Mouse (Mus musculus): ENCODE measurements around the gene Cfap65. TPM values are rescaled to one million over a fixed set of nuclear protein-coding genes. Genes with fewer than 3 reads are reported as not detected.
A peak's percentile ranks its signal among the peaks of the same experiment; 100 is the strongest.

The Cfap65 gene
- polyA plus RNA-seq, 1 experiment from 2014 or later = 1.2 TPM

DNA sequence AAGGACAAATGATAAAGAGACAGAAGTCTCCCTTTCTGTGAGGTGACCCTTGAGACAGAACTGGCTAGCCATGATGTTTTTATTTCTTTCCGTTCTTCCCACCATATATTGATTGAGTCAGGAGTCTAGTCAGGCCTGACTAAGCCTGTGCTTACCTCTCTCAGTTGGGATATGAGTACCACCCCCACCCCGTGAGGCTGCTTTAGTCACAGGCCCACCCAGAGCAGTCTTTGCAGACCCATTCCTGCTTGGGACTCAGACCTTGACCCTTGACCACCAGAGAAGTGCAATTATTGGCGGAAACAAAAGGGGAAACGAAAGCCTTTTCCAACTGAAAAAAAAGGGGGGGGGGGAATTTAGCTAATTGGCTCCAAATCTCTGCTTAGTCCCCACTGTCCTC, 77.7 kb downstream of the Cfap65 start:
- Histone ChIP-seq H3K4me2 (ENCODE audit: low read depth, low read length) (peak overlapping the region; percentile 53), H3K9me3 (ENCODE audit: control insufficient read depth, low read length) (no peaks in the 10 kb centered on the region), H3K27ac (replicated peaks; ENCODE audit: low read depth, low read length) (no peak overlapping the region), H3K4me3 (ENCODE audit: low read depth, low read length) (peak overlapping the region; percentile 34), H3K9ac (ENCODE audit: low read depth, low read length) (no peak overlapping the region), H3K36me3 (ENCODE audit: control insufficient read depth, insufficient read depth, low read length) (no peaks in the 10 kb centered on the region), H3K27me3 (replicated peaks; ENCODE audit: control insufficient read depth, insufficient read depth, low read length) (peaks cover 80% of the 10 kb centered on the region), H3K4me1 (ENCODE audit: control insufficient read depth, insufficient read depth, low read length) (0 out of 2 replicates have a peak, but pooled peaks cover 8% of the 10 kb centered on the region)
- 8% methylated on average over 4 of the region's 4 CpGs for WGBS
- DNase-seq (ENCODE audit: low spot score) = no peak
- ATAC-seq (ENCODE audit: low read depth) = no peak

DNA sequence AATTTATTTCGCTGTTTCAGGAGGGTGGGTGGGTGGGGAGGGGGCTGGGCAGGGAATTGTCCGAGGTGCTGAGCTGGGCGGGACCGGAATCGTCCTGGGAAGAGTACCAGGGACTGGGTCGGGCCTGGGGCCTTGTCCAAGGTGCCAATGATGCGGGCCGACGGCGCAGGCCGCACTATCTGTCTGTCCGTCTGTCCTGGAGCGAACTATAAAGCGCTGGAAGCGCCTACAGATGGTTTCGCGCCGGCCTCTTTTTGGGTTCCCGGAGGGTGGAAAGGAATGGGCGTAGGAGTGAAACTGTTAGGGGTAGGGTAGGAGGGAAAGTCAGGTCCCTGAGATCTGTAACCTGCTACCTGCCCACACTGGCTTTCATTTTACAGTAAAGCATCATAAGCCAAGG, 78.2 kb downstream of the Cfap65 start:
- H3K9me3 ChIP-seq (ENCODE audit: control insufficient read depth, low read length) = no peaks in the 10 kb centered on the region
- no peak overlapping the region for H3K27ac ChIP-seq (replicated peaks; ENCODE audit: low read depth, low read length)
- ATAC-seq (ENCODE audit: low read depth) (no peak), DNase-seq (ENCODE audit: low spot score) (no peak)
- H3K4me3 ChIP-seq (ENCODE audit: low read depth, low read length) = no peak overlapping the region
- H3K4me2 ChIP-seq (ENCODE audit: low read depth, low read length) = peak overlapping the region; percentile 5; the same call in 1 of the 2 replicates
- no peak overlapping the region for H3K9ac ChIP-seq (ENCODE audit: low read depth, low read length)
- H3K27me3 ChIP-seq (replicated peaks; ENCODE audit: control insufficient read depth, insufficient read depth, low read length) = peaks cover 84% of the 10 kb centered on the region
- H3K36me3 ChIP-seq (ENCODE audit: control insufficient read depth, insufficient read depth, low read length) = no peaks in the 10 kb centered on the region
- 0 out of 2 replicates have a peak, but pooled peaks cover 8% of the 10 kb centered on the region for H3K4me1 ChIP-seq (ENCODE audit: control insufficient read depth, insufficient read depth, low read length)
- WGBS = 3% methylated on average over 20 of the region's 20 CpGs

DNA sequence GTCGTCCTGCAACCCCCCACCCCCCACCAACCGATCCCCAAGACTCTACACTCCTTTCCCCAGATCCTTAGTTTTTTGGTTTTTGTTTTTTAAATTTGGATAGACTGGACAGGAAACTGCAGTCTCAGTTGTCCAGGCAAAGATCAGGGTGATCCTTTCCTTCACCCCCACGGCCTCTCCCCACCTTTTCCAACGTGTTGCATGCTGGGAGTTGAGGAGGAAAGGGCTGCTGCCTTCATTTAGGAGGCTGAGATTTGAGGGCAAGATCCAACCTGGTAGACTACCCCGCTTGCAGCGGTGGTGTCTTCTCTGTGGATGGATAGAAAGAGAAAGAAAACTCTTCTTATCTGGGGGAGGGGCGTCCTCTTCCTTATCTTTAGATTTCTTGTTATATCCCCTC, 78.6 kb downstream of the Cfap65 start:
- Histone ChIP-seq H3K4me1 (ENCODE audit: control insufficient read depth, insufficient read depth, low read length) (0 out of 2 replicates have a peak, but pooled peaks cover 8% of the 10 kb centered on the region), H3K9me3 (ENCODE audit: control insufficient read depth, low read length) (no peaks in the 10 kb centered on the region), H3K4me3 (ENCODE audit: low read depth, low read length) (peak overlapping the region; percentile 6; the same call in 1 of the 2 replicates), H3K9ac (ENCODE audit: low read depth, low read length) (no peak overlapping the region), H3K27me3 (replicated peaks; ENCODE audit: control insufficient read depth, insufficient read depth, low read length) (peaks cover 89% of the 10 kb centered on the region), H3K4me2 (ENCODE audit: low read depth, low read length) (0 out of 2 replicates have a peak overlapping the region, but pooled peaks have one; percentile 5), H3K36me3 (ENCODE audit: control insufficient read depth, insufficient read depth, low read length) (no peaks in the 10 kb centered on the region), H3K27ac (replicated peaks; ENCODE audit: low read depth, low read length) (no peak overlapping the region)
- DNase-seq (ENCODE audit: low spot score) = no peak
- under 1% methylated on average over 7 of the region's 7 CpGs for WGBS
- ATAC-seq (ENCODE audit: low read depth) = no peak

- no peak for ATAC-seq (ENCODE audit: low read depth)
- 2% methylated on average over 11 of the region's 11 CpGs for WGBS
- Histone ChIP-seq H3K4me1 (ENCODE audit: control insufficient read depth, insufficient read depth, low read length) (0 out of 2 replicates have a peak, but pooled peaks cover 8% of the 10 kb centered on the region), H3K27ac (replicated peaks; ENCODE audit: low read depth, low read length) (no peak overlapping the region), H3K36me3 (ENCODE audit: control insufficient read depth, insufficient read depth, low read length) (no peaks in the 10 kb centered on the region), H3K4me3 (ENCODE audit: low read depth, low read length) (peak overlapping the region; percentile 71), H3K4me2 (ENCODE audit: low read depth, low read length) (peak overlapping the region; percentile 99; the same call in 1 of the 2 replicates), H3K27me3 (replicated peaks; ENCODE audit: control insufficient read depth, insufficient read depth, low read length) (peaks cover 93% of the 10 kb centered on the region), H3K9ac (ENCODE audit: low read depth, low read length) (no peak overlapping the region), H3K9me3 (ENCODE audit: control insufficient read depth, low read length) (no peaks in the 10 kb centered on the region)
- DNase-seq (ENCODE audit: low spot score) = no peak
These were observed 79.0 kb downstream of the Cfap65 start for GRCm38 (mm10) chr1:74856439-74856720.

GRCm38 (mm10) chr1:74855651-74856438, 79.6 kb downstream of the Cfap65 start:
- Histone ChIP-seq H3K9ac (ENCODE audit: low read depth, low read length) (peak overlapping the region; percentile 61; the same call in 1 of the 2 replicates), H3K27ac (replicated peaks; ENCODE audit: low read depth, low read length) (no peak overlapping the region), H3K4me3 (ENCODE audit: low read depth, low read length) (peak overlapping the region; percentile 71), H3K36me3 (ENCODE audit: control insufficient read depth, insufficient read depth, low read length) (no peaks in the 10 kb centered on the region), H3K9me3 (ENCODE audit: control insufficient read depth, low read length) (no peaks in the 10 kb centered on the region), H3K4me1 (ENCODE audit: control insufficient read depth, insufficient read depth, low read length) (0 out of 2 replicates have a peak, but pooled peaks cover 8% of the 10 kb centered on the region), H3K4me2 (ENCODE audit: low read depth, low read length) (peak overlapping the region; percentile 99), H3K27me3 (replicated peaks; ENCODE audit: control insufficient read depth, insufficient read depth, low read length) (peaks cover 97% of the 10 kb centered on the region)
- 1% methylated on average over 41 of the region's 74 CpGs for whole genome bisulfite sequencing
- DNase-seq (ENCODE audit: low spot score) (no peak), ATAC-seq (ENCODE audit: low read depth) (no peak)

DNA sequence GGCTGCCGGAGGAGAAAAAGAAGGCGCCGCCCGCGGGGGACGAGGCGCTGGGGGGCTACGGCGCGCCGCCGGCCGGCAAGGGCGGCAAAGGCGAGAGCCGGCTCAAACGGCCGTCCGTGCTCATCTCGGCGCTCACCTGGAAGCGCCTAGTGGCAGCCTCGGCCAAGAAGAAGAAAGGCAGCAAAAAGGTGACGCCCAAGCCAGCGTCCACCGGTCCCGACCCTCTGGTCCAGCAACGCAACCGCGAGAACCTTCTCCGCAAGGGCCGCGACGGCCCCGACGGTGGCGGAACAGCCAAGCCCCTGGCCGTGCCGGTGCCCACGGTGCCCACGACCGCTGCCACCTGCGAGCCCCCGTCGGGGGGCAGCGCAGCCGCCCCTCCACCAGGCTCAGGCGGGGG, 80.2 kb downstream of the Cfap65 start:
- H3K27ac ChIP-seq (replicated peaks; ENCODE audit: low read depth, low read length) = no peak overlapping the region
- ATAC-seq (ENCODE audit: low read depth) (no peak; the same call in 1 of the 2 replicates), DNase-seq (ENCODE audit: low spot score) (no peak)
- peak overlapping the region; percentile 71 for H3K4me3 ChIP-seq (ENCODE audit: low read depth, low read length)
- H3K4me1 ChIP-seq (ENCODE audit: control insufficient read depth, insufficient read depth, low read length) = 0 out of 2 replicates have a peak, but pooled peaks cover 8% of the 10 kb centered on the region
- no peaks in the 10 kb centered on the region for H3K9me3 ChIP-seq (ENCODE audit: control insufficient read depth, low read length)
- peak overlapping the region; percentile 99 for H3K4me2 ChIP-seq (ENCODE audit: low read depth, low read length)
- under 1% methylated on average over 21 of the region's 48 CpGs for WGBS
- H3K36me3 ChIP-seq (ENCODE audit: control insufficient read depth, insufficient read depth, low read length) = no peaks in the 10 kb centered on the region
- peaks cover 97% of the 10 kb centered on the region for H3K27me3 ChIP-seq (replicated peaks; ENCODE audit: control insufficient read depth, insufficient read depth, low read length)
- peak overlapping the region; percentile 61 for H3K9ac ChIP-seq (ENCODE audit: low read depth, low read length)

DNA sequence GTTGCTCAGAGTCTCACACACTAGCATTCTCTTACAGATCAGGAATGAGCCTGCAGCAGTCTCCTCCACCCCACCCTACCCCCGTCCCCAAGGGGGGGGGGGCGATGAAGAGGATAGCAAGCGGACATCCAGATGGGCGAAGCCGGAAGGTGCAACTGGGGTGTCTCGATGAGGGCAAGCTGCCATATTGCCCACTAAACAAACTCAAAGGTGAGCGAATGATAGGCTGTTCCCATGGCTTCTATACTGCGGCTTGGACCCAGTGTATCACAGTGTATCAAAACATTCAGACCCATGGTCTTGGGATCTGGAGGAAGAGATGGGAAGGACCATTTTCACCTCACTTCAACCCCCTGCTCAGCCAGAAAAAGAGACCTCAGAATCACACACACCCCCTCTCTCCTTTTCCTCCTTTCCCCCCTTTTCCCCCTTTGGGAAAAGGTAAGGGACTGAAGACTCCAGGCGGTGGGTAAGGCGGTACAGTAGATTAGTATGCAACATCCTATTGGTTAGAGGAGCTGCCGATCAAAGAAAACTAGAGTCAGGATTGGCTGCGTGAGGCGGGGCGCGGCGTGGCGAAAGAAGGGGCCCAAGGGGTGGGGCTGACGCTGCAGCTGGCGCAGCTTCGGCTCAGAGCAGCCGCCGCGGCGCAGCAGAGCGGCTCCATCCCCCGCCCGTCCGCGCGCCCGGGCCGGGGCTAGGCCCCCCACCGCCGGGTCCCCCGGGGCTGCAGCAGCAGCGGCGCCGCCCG, 80.9 kb downstream of the Cfap65 start, which contains the start of gene Cdk5r2:
Cdk5r2 (plus strand) TSS at position 629 of the 751 bp plus-strand sequence.
- 0 out of 2 replicates have a peak, but pooled peaks cover 8% of the 10 kb centered on the region for H3K4me1 ChIP-seq (ENCODE audit: control insufficient read depth, insufficient read depth, low read length)
- WGBS = 2% methylated on average over 20 of the region's 39 CpGs
- no peak within 1 kb of the TSS for H3K27ac ChIP-seq (replicated peaks; ENCODE audit: low read depth, low read length)
- H3K9ac ChIP-seq (ENCODE audit: low read depth, low read length) = peak within 1 kb of the TSS; percentile 61
- peaks cover 97% of the 10 kb centered on the region for H3K27me3 ChIP-seq (replicated peaks; ENCODE audit: control insufficient read depth, insufficient read depth, low read length)
- H3K36me3 ChIP-seq (ENCODE audit: control insufficient read depth, insufficient read depth, low read length) = no peaks in the 10 kb centered on the region
- no peaks in the 10 kb centered on the region for H3K9me3 ChIP-seq (ENCODE audit: control insufficient read depth, low read length)
- ATAC-seq (ENCODE audit: low read depth) (peak; percentile 95), DNase-seq (ENCODE audit: low spot score) (peak; percentile 96)
- peak within 1 kb of the TSS; percentile 99 for H3K4me2 ChIP-seq (ENCODE audit: low read depth, low read length)
- peak within 1 kb of the TSS; percentile 71 for H3K4me3 ChIP-seq (ENCODE audit: low read depth, low read length)
